Mouse (Mus musculus): ENCODE measurements around the gene H2-Ab1.

Gene H2-Ab1

DNA sequence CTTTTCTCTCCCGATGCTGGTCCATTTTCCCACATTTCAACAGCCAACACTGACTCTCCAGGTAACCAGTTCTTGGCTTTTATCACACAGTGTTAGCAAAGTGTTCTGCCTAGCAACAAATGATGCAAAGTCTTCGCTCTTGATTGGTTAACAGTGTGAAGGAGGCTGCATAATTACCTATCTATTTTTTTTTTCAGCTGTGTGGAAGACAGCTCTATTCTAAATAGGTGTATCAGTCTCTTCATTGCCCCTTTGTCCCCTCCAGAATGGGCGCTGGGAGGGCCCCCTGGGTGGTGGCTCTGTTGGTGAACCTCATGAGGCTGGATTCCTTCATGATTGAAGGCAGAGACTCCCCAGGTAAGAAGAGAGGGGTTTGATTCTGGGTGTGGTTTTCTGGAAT is 18.8 kb upstream of the H2-Ab1 start, which contains the start of gene H2-Ob:
H2-Ob (plus strand) TSS at position 198 of the 400 bp plus-strand sequence.
- no peak for DNase-seq (ENCODE audit: low spot score in 2 of 2)

- no peak for DNase-seq (ENCODE audit: low spot score in 2 of 2)
These were observed 17.9 kb upstream of the H2-Ab1 start for GRCm38 (mm10) chr17:34239601-34240041.

GRCm38 (mm10) chr17:34240366-34240765 is 17.1 kb upstream of the H2-Ab1 start:
- no peak for DNase-seq (ENCODE audit: low spot score in 2 of 2)

- DNase-seq (ENCODE audit: low spot score in 2 of 2) = no peak
These were observed 16.6 kb upstream of the H2-Ab1 start for GRCm38 (mm10) chr17:34240916-34241315.

- no peak for DNase-seq (ENCODE audit: low spot score in 2 of 2)
These were observed 12.8 kb upstream of the H2-Ab1 start for GRCm38 (mm10) chr17:34244656-34245055.

- DNase-seq (ENCODE audit: low spot score in 2 of 2) = no peak
These were observed 10.4 kb upstream of the H2-Ab1 start for GRCm38 (mm10) chr17:34247047-34247446.

GRCm38 (mm10) chr17:34248764-34249163 is 8.7 kb upstream of the H2-Ab1 start:
- DNase-seq (ENCODE audit: low spot score in 2 of 2) = no peak

DNA sequence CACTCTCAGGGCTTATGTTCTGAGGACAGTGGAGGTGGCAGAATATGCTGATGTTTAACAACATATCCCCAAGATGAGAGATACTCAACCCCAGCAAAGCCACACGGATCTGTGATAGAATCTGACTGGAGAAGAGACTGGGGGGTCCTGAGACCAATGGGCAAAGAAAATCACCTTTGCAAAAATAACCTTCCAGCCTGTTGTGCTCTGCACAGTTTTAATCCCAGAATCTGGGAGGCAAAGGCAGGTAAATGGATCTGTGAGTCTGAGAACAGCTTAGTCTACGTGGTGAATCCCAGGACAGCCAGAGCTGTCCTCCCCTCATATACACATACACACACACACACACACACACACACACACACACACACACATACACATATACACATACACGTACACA is 8.1 kb upstream of the H2-Ab1 start:
- DNase-seq (ENCODE audit: low spot score in 2 of 2) = no peak

DNA sequence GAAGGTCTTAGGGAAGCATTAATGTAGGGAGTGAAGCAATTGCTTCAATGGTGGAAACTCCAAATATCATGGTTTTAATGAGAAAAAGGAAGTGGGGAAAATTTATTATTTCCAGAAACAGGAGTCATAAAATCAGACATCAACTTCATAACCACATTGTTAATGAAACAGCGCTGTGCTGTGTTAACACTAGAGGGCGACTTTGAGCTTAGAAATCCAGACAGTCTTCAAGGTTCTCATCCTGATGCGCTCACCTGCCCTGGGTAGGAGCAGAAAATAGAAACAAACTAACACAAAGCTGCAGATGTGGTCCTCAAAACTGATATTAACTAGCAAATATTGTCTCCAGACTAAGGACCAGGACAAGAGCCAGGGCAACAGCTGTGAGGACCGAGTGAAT is 7.6 kb upstream of the H2-Ab1 start:
- no peak for DNase-seq (ENCODE audit: low spot score in 2 of 2)

DNA sequence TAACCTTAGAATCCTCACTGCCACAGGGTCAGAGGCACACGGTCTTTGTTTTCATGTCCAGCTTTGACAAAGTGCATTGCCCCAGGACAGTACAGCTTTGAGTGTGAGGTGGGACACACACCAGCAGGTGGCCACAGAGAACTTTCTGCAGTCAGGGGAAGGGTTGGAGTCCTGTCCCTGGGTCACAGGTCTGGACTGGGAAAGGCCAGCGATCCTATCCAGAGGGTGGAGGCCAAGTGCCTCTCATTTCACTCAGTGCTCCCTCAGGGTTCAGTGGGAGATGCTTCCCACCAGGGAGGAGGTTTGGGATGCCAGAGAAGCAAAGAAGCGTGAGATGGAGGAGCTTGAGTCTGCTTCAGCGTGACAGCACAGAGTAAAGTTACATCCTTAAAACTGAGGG is 5.8 kb upstream of the H2-Ab1 start:
- no peak for DNase-seq (ENCODE audit: low spot score in 2 of 2)

GRCm38 (mm10) chr17:34256501-34256900 is 988 bp upstream of the H2-Ab1 start:
- DNase-seq (ENCODE audit: low spot score in 2 of 2) = no peak

DNA sequence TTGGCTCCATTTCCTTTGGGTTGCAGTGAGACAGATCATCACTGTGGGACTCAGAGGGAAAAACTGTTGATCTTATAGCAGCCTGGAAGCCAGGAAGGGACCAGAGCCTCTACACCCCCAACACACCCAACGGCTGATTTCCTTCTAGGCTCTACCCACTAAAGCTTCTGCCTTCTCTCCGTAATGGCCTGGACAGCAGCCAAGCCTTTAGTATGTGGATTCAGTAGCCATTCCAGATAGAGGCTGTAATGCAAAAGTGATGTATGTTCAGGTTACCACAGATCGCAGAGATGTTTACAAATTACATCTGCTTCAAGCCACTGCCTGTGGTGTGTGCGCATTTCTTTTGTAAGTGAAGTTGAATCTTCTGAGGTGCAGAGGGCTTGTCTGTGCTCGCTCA is 3.1 kb downstream of the H2-Ab1 start:
- no peak for DNase-seq (ENCODE audit: low spot score in 2 of 2)

DNA sequence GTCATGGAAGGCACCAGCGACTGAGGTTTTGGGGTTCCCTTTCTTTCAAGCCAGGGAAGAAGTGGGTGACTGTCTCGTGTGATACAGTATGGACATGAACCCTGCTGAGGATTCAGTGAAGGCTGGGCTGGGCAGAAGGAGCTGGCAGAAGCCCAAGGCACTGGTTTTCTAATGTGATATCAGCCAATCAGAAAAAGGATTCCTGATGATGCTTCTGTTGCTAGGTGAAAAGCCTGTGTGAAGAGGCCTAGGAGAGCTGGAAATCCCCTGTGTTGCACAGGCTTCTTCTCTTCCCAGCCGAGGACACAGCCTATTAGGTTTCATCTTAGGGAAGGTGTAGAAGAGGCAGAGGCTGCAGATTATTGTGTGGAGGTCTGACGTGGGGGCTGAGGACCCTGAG is 4.0 kb downstream of the H2-Ab1 start:
- peak; percentile 54 to 58 for DNase-seq (ENCODE audit: low spot score in 2 of 2)

- peak; percentile 51 to 56 for DNase-seq (ENCODE audit: low spot score in 2 of 2)
These were observed 5.6 kb downstream of the H2-Ab1 start for GRCm38 (mm10) chr17:34263068-34263467.

DNA sequence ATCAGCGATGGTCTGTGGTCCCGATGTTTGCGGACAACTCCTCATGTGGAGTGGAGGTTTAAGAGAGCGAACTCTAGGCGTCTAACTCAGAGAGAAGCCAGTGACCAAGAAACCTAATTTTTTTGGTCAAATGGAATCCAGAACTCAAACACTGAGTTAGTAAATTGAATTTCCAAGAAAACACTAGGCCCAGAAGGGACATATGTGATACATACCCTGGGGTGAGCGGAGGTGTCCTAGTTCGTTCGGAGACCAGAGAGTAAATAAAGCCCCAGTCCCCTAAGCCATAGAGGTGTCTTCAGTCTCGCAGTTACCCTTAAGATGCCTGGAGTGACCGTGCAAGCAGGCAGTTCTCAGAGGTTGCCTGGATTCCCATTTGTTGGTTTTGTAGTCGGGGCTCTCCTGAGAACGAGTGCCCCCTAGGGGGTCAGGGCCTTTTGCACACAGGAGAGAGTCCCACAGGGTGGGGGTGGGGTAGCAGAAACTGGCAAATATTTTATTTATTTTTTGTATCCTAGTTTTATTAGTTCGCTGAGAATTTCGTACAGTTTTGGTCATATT is 6.4 kb downstream of the H2-Ab1 start:
- DNase-seq (ENCODE audit: low spot score in 2 of 2) = no peak

DNA sequence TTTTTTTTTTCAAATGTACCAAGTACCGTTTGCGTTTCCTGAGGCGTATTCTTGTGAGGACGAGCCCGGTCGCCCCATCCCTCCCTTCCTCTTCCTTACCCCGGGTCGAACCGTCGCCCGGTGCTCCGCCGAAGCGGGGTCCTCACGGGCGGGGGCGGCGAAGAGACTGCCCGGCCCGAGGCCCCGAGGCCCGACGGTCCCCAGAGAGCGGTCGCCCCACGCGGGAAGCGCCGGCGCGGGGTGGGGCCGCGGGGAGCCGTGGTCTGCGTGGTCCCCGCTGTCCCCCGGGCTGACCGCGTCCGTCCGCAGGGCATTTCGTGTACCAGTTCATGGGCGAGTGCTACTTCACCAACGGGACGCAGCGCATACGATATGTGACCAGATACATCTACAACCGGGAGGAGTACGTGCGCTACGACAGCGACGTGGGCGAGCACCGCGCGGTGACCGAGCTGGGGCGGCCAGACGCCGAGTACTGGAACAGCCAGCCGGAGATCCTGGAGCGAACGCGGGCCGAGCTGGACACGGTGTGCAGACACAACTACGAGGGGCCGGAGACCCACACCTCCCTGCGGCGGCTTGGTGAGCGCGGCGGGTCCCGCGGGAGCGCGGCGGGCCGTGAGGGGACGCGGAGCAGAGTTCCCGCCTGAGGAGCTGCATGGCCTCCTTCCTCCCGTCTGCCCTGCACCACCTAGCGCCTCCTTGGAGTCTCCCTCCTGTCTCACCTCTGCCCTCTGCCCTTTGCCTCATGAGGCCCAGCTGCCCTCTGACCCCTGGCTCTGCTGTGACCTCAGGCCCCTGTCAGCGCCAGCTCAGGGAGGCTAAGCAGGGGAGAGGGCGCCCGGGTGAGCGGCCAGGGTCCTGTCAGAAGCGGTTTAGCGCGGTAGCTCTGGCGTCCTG is 7.2 kb downstream of the H2-Ab1 start:
- DNase-seq (ENCODE audit: low spot score in 2 of 2) = no peak

DNA sequence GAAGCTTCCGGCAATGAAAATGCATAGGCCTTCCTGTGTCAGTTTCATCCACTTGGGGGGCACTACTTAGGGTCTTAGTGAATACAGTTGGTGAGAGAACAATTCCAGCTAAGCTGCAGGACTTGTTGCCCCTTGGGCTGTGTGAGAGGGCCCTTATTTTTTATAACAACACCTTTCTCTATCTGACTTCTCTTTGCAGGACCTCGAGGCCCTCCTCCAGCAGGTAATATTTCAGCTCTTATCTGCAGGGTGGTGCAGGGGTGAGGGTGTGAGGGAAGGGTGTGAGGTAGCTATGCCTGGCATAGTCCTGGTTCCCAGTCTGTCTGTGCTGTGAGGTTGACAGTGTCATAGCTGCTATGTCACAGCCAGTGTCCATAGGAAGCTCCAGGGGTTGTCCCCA is 10.8 kb downstream of the H2-Ab1 start:
- no peak for DNase-seq (ENCODE audit: low spot score in 2 of 2)

DNA sequence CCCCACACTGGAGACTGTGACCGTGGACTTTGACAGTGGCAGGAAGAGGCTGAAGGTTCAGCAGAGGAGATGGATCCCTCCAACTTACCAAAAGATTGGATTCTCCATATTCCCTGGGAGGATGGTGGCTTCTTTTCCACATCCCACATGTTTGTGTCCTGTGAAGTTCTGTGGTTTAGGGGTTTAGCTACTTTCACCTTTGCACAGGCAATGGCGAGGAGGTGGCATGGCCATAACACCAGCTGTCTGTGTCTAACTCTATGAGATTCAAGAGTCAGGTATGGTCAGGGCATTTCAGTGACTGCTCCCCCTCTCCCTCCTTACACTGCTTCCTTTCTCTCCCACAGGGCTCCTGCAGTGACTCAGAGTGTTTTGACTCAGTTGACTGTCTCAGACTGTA is 11.3 kb downstream of the H2-Ab1 start:
- DNase-seq (ENCODE audit: low spot score in 2 of 2) = no peak

GRCm38 (mm10) chr17:34269817-34270216 is 12.3 kb downstream of the H2-Ab1 start:
- no peak for DNase-seq (ENCODE audit: low spot score in 2 of 2)

GRCm38 (mm10) chr17:34270230-34270629 is 12.7 kb downstream of the H2-Ab1 start:
- no peak for DNase-seq (ENCODE audit: low spot score in 2 of 2)

- DNase-seq (ENCODE audit: low spot score in 2 of 2) = no peak
These were observed 13.5 kb downstream of the H2-Ab1 start for GRCm38 (mm10) chr17:34270940-34271339.

DNA sequence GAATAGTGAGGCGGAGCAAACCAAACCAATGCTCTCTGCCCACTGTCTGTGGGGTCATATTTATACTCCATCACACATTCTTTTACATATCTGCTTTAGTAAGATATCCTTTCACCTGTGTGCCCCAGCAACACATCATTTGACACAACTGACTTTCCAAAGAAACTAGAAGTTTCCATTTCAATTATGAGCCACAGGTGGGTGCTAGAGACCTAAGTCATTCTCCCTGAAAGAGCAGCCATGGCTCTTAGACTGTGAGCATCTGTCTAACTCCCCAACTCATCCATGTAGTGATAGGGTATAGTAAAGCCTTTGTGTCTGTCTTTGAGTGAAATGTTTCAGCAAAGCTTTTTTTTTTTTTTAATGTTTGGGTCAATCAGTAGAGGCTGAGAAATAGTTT is 14.6 kb downstream of the H2-Ab1 start:
- DNase-seq (ENCODE audit: low spot score in 2 of 2) = no peak

GRCm38 (mm10) chr17:34280499-34281038 is 23.1 kb downstream of the H2-Ab1 start:
- no peak for DNase-seq (ENCODE audit: low spot score in 2 of 2)
